Mouse (Mus musculus) CH12.LX (cell line): ENCODE measurements at regions not wholly inside any gene's neighbourhood (a gene's known extent, or its start where the extent isn't known, plus 50 kb on each side); places are given as distances from the start of the nearest gene placed in this dataset.

Source experiments
- DNase-seq: peaks from one replicate; pipeline ENCODE4 v3.0.0-alpha.2; 2013; ENCODE audit errors: extremely low read depth
- H3K27ac ChIP-seq: 2 replicates; pipeline ENCODE4 v1.5.1; 2012; ENCODE audit warnings: low read depth, mild to moderate bottlenecking, control low read depth, moderate library complexity; ENCODE audit not compliant: insufficient read depth
- H3K27me3 ChIP-seq: replicated peaks from 2 replicates; pipeline ENCODE3; 2012; ENCODE audit warnings: inconsistent platforms
- H3K36me3 ChIP-seq, 2 experiments: replicated peaks in 1 of 2; 2 replicates each; pipeline versions ENCODE3 to v1.6.1; 2012; ENCODE audit warnings: inconsistent platforms in 1 of 2, low read length in 1 of 2, mild to moderate bottlenecking in 1 of 2, mixed read lengths in 1 of 2, moderate library complexity in 1 of 2; ENCODE audit not compliant: control insufficient read depth in 1 of 2, insufficient read depth in 1 of 2
- H3K4me1 ChIP-seq, 2 experiments: 2 replicates each; pipeline ENCODE4 v1.6.1; 2012; ENCODE audit warnings: inconsistent platforms in 1 of 2, moderate library complexity in 1 of 2; ENCODE audit not compliant: insufficient read depth in 2 of 2, control insufficient read depth in 1 of 2
- H3K4me2 ChIP-seq: 2 replicates; pipeline ENCODE4 v1.6.1; 2012; ENCODE audit warnings: low read depth, mild to moderate bottlenecking, control low read depth; ENCODE audit not compliant: poor library complexity, insufficient read depth, severe bottlenecking
- H3K4me3 ChIP-seq, 3 experiments: fragments of 150-350 bp in 1 of 3; sonication (generic) in 1 of 3; replicated peaks in 1 of 3; 2 replicates each; pipeline versions ENCODE3 to v1.5.1; 2011 to 2012; ENCODE audit warnings: low read depth in 2 of 3, low read length in 2 of 3, mild to moderate bottlenecking in 2 of 3, moderate library complexity in 2 of 3, control low read depth in 1 of 3, improper control_type of control experiment in 1 of 3, inconsistent platforms in 1 of 3, mixed read lengths in 1 of 3; ENCODE audit not compliant: poor library complexity in 1 of 3
- H3K79me2 ChIP-seq: replicated peaks from 2 replicates; pipeline ENCODE4 v1.6.1; 2012; ENCODE audit warnings: mild to moderate bottlenecking, moderate library complexity; ENCODE audit not compliant: control insufficient read depth, poor library complexity, insufficient read depth, severe bottlenecking; ENCODE audit errors: extremely low read depth
- H3K9ac ChIP-seq: 2 replicates; pipeline ENCODE4 v1.6.1; 2012; ENCODE audit warnings: low read depth, mild to moderate bottlenecking, control low read depth, moderate library complexity; ENCODE audit not compliant: insufficient read depth
- H3K9me3 ChIP-seq: replicated peaks from 2 replicates; pipeline ENCODE3; 2012; ENCODE audit warnings: low read length, inconsistent platforms, mixed read lengths
- BHLHE40 ChIP-seq: IDR thresholded peaks from 2 replicates; pipeline ENCODE4 v1.6.1; 2011; ENCODE audit warnings: mild to moderate bottlenecking, low read depth, low read length, improper control_type of control experiment
- CHD1 ChIP-seq: IDR thresholded peaks from 2 replicates; pipeline ENCODE4 v1.6.1; 2012; ENCODE audit warnings: low read depth, low read length, improper control_type of control experiment, inconsistent platforms
- CHD2 ChIP-seq: IDR thresholded peaks from 2 replicates; pipeline ENCODE4 v1.6.1; 2011; ENCODE audit warnings: low read length, improper control_type of control experiment
- E2F4 ChIP-seq: IDR thresholded peaks from 2 replicates; pipeline ENCODE4 v1.6.1; 2011; ENCODE audit warnings: low read depth, low read length, improper control_type of control experiment; ENCODE audit not compliant: insufficient replicate concordance
- EP300 ChIP-seq: IDR thresholded peaks from 2 replicates; pipeline ENCODE4 v1.6.1; 2011; ENCODE audit warnings: low read length, improper control_type of control experiment
- ETS1 ChIP-seq: conservative IDR thresholded peaks from 2 replicates; pipeline ENCODE4 v1.6.1; 2012; ENCODE audit warnings: low read depth, mild to moderate bottlenecking, inconsistent platforms, low read length, improper control_type of control experiment, moderate library complexity
- JUN ChIP-seq: IDR thresholded peaks from 2 replicates; pipeline ENCODE4 v1.6.1; 2011; ENCODE audit warnings: low read depth, mild to moderate bottlenecking, low read length, improper control_type of control experiment, moderate library complexity; ENCODE audit not compliant: insufficient read depth
- JUND ChIP-seq: conservative IDR thresholded peaks from 2 replicates; pipeline ENCODE4 v1.6.1; 2011; ENCODE audit warnings: low read depth, low read length, improper control_type of control experiment
- KAT2A ChIP-seq: IDR thresholded peaks from 2 replicates; pipeline ENCODE4 v1.6.1; 2012; ENCODE audit warnings: low read length, improper control_type of control experiment, inconsistent platforms; ENCODE audit not compliant: insufficient replicate concordance
- MAFK ChIP-seq: IDR thresholded peaks from 2 replicates; pipeline ENCODE4 v1.6.1; 2011; ENCODE audit warnings: low read length, improper control_type of control experiment; ENCODE audit not compliant: insufficient replicate concordance
- MAX ChIP-seq: IDR thresholded peaks from 2 replicates; pipeline ENCODE4 v1.6.1; 2011; ENCODE audit warnings: low read length, improper control_type of control experiment
- MAZ ChIP-seq: IDR thresholded peaks from 2 replicates; pipeline ENCODE4 v1.6.1; 2012; ENCODE audit warnings: low read depth, mild to moderate bottlenecking, inconsistent platforms, low read length, improper control_type of control experiment, moderate library complexity
- MEF2A ChIP-seq: IDR thresholded peaks from 2 replicates; pipeline ENCODE4 v1.6.1; 2014; ENCODE audit warnings: low read depth, mild to moderate bottlenecking, inconsistent platforms, low read length, improper control_type of control experiment, borderline replicate concordance
- MXI1 ChIP-seq: IDR thresholded peaks from 2 replicates; pipeline ENCODE4 v1.6.1; 2011; ENCODE audit warnings: mild to moderate bottlenecking, low read depth, low read length, improper control_type of control experiment
- NELFE ChIP-seq: IDR thresholded peaks from 2 replicates; pipeline ENCODE4 v1.6.1; 2011; ENCODE audit warnings: low read depth, low read length, improper control_type of control experiment
- NRF1 ChIP-seq: IDR thresholded peaks from 2 replicates; pipeline ENCODE4 v1.6.1; 2014; ENCODE audit warnings: low read depth, mild to moderate bottlenecking, inconsistent platforms, low read length, improper control_type of control experiment, moderate library complexity
- PAX5 ChIP-seq: IDR thresholded peaks from 2 replicates; pipeline ENCODE4 v1.6.1; 2012; ENCODE audit warnings: low read length, inconsistent platforms, mixed read lengths
- POLR2A ChIP-seq: IDR thresholded peaks from 2 replicates; pipeline ENCODE4 v1.6.1; 2011; ENCODE audit warnings: low read depth, mild to moderate bottlenecking, improper control_type of control experiment, low read length
- POLR2AphosphoS2 ChIP-seq: IDR thresholded peaks from 2 replicates; pipeline ENCODE4 v1.6.1; 2011; ENCODE audit warnings: low read depth, low read length, improper control_type of control experiment
- RAD21 ChIP-seq: IDR thresholded peaks from 2 replicates; pipeline ENCODE4 v1.6.1; 2011; ENCODE audit warnings: low read depth, mild to moderate bottlenecking, low read length, improper control_type of control experiment, moderate library complexity
- SIN3A ChIP-seq: IDR thresholded peaks from 2 replicates; pipeline ENCODE4 v1.6.1; 2012; ENCODE audit warnings: low read length, improper control_type of control experiment, inconsistent platforms
- TCF12 ChIP-seq: IDR thresholded peaks from 2 replicates; pipeline ENCODE4 v1.6.1; 2014; ENCODE audit warnings: low read depth, mild to moderate bottlenecking, inconsistent platforms, low read length, improper control_type of control experiment
- USF2 ChIP-seq: conservative IDR thresholded peaks from 2 replicates; pipeline ENCODE4 v1.6.1; 2011; ENCODE audit warnings: low read depth, low read length, improper control_type of control experiment
- ZMIZ1 ChIP-seq: IDR thresholded peaks from 2 replicates; pipeline ENCODE4 v1.6.1; 2012; ENCODE audit warnings: low read depth, mild to moderate bottlenecking, inconsistent platforms, low read length, improper control_type of control experiment
- dilution Hi-C: fragments of 300-500 bp; cut with MboI; formaldehyde crosslinking; loops from 2 replicates; pipeline ENCODE4 v1.14.3; 2020; ENCODE audit warnings: low sequenced_read_pairs; ENCODE audit not compliant: extremely low pct_unique_long_range_greater_than_20kb, extremely low pct_ligation_motif_present
- in situ Hi-C: fragments of 300-500 bp; cut with MboI; formaldehyde crosslinking; loops from 3 replicates; pipeline ENCODE4 v1.14.3; 2019; ENCODE audit warnings: low sequenced_read_pairs, low pct_ligation_motif_present, low pct_unique_long_range_greater_than_20kb, mixed read lengths

GRCm38 (mm10) chr6:6781556-6781955 is 81.6 kb upstream of the Dlx6 start:
- DNase-seq: no peak
- dilution Hi-C loops: no loop called here

GRCm38 (mm10) chr6:6785939-6786490 is 77.1 kb upstream of the Dlx6 start:
- dilution Hi-C loops: no loop called here

More at GRCm38 (mm10) chr6:6781556-6781955, 81.6 kb upstream of the Dlx6 start:
- Histone ChIP-seq H3K9ac (no peak overlapping the region), H3K36me3 (no peaks in the 10 kb centered on the region), H3K79me2 (no peaks in the 10 kb centered on the region), H3K4me1 (no peaks in the 10 kb centered on the region), H3K4me3 (no peak overlapping the region), H3K27ac (no peak overlapping the region), H3K4me2 (no peak overlapping the region), H3K27me3 (no peaks in the 10 kb centered on the region), H3K9me3 (no peaks in the 10 kb centered on the region)
- TF ChIP-seq TCF12 (no peak), CHD1 (no peak), MXI1 (no peak), ETS1 (no peak), E2F4 (no peak), SIN3A (no peak), JUN (no peak), CHD2 (no peak), MAFK (no peak), NRF1 (no peak)
- in situ Hi-C loops: no loop called here

More at GRCm38 (mm10) chr6:6785939-6786490, 77.1 kb upstream of the Dlx6 start:
- TF ChIP-seq PAX5: no peak
- TF ChIP-seq POLR2A: no peak
- TF ChIP-seq JUND: no peak
- no peak for TF ChIP-seq CHD2
- no peak for TF ChIP-seq BHLHE40
- TF ChIP-seq RAD21: no peak
- no peak for TF ChIP-seq NRF1
- no peak for TF ChIP-seq USF2
- TF ChIP-seq CHD1: no peak
- no peak for TF ChIP-seq MAFK
- TF ChIP-seq ZMIZ1: no peak
- no peak for TF ChIP-seq POLR2AphosphoS2
- TF ChIP-seq MEF2A: no peak
- TF ChIP-seq MAX: no peak
- TF ChIP-seq MAZ: no peak
- TF ChIP-seq EP300: no peak
- TF ChIP-seq E2F4: no peak
- TF ChIP-seq NELFE: no peak
- no peak for TF ChIP-seq KAT2A
- Histone ChIP-seq H3K4me1 (no peaks in the 10 kb centered on the region), H3K9me3 (no peaks in the 10 kb centered on the region), H3K27ac (no peak overlapping the region), H3K9ac (no peak overlapping the region), H3K4me3 (no peak overlapping the region), H3K27me3 (no peaks in the 10 kb centered on the region), H3K36me3 (no peaks in the 10 kb centered on the region), H3K4me2 (no peak overlapping the region), H3K79me2 (no peaks in the 10 kb centered on the region)
- in situ Hi-C loops: no loop called here
- DNase-seq: no peak
